Mouse (Mus musculus): Measurements from ENCODE around the gene Ccdc187.

DNA sequence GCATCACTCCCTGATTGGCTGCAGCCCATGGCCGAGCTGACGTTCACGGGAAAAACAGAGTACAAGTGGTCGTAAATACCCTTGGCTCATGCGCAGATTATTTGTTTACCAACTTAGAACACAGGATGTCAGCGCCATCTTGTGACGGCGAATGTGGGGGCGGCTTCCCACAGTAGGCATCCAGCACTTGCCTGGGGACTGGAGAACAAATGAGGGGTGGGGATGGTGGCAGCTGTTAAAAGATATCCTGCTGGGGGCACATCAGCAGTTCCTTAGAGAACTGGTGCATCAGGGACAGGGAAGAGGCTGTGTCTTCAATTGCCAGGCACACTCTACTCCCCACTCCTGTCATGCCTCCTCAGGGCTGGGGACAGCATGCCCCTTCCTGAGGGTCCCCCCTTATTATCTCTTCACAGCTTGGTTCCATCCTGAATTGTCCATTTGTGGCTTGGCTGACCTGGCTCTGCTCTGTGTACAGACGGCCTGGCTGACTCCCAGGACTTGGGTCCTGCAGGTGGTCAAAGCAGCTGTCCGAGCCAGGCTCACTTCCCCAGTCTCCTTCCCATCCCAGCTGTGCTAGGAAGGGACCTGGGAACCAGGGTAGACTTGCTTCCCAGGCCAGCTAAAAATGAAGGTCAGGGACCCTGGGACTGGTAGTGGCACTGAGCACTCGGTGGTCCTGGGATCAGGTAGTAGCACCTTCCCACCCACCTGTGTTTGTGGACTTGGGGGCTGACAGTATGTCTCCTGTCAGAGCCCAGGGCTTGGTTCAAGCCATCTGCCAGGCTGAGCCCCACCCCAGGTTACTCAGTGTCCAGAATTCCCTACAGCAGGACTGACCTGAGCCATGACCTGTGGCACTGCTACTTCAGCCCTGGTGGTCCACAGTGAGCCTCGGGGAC lies 44.2 kb upstream of the Ccdc187 start:
- TF ChIP-seq CTCF (IDR thresholded peaks at IDR 0.05; ENCODE audit: extremely low read depth, insufficient read depth, insufficient read length, insufficient replicate concordance): no peak
- no peak for TF ChIP-seq POLR2A (IDR thresholded peaks at IDR 0.05; ENCODE audit: low read depth, low read length)
